Mouse (Mus musculus) megakaryocyte, embryonic 14.5 days (primary cell): Measurements from ENCODE around the gene Zdhhc14.

ENCODE experiments used
- FLI1 ChIP-seq: IDR thresholded peaks from 2 replicates; pipeline ENCODE4 v1.6.1; 2012; ENCODE audit warnings: low read length, inconsistent platforms, mixed read lengths
- GATA1 ChIP-seq: IDR thresholded peaks from 3 replicates; pipeline ENCODE4 v1.6.1; 2012; ENCODE audit warnings: mixed read lengths, low read length, inconsistent platforms, borderline replicate concordance

DNA sequence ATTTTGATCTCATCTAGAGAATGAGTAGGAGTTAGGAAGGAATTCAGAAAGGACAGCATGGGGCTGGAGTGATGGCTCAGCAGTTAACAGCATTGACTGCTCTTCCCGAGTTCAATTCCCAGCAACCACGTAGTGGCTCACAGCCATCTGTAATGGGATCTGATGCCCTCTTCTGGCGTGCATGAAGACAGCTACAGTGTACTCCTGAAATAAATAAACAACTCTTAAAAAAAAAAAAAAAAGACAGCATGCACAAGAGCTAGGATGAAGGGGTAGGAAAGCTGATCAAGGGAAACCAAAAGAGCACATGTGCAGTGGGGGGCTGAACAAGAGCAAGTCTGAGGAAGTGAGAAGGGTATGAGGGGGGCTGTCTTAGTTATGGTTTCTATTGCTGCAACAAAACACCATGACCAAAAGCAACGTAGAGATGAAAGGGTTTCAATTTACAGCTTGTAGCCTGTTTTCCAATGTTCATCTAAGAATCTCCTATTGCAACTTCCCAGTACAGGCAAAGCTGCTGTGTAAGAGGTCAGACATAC is 237.3 kb downstream of the Zdhhc14 start:
- no peak for TF ChIP-seq GATA1
- TF ChIP-seq FLI1, result no peak
